Mouse (Mus musculus) 416B (cell line): Measurements from ENCODE around the gene Scamp5.

Experiments used
- DNase-seq: peaks from one replicate; pipeline ENCODE4 v3.0.0; 2011; ENCODE audit warnings: low read depth

The Scamp5 gene

GRCm38 (mm10) chr9:57419521-57420267 lies 48.2 kb downstream of the Scamp5 start:
- no peak for DNase-seq

- DNase-seq = peak; percentile 82
Observed at GRCm38 (mm10) chr9:57417341-57417740, 50.5 kb downstream of the Scamp5 start.

GRCm38 (mm10) chr9:57407120-57407905 lies 60.5 kb downstream of the Scamp5 start:
- DNase-seq = no peak

GRCm38 (mm10) chr9:57406395-57406794 lies 61.5 kb downstream of the Scamp5 start:
- DNase-seq = no peak

GRCm38 (mm10) chr9:57404036-57404435 lies 63.8 kb downstream of the Scamp5 start:
- DNase-seq = peak; percentile 73

- peak; percentile 46 for DNase-seq
Observed at GRCm38 (mm10) chr9:57402318-57403251, 65.3 kb downstream of the Scamp5 start.

- DNase-seq = no peak
Observed at GRCm38 (mm10) chr9:57398773-57399172, 69.1 kb downstream of the Scamp5 start.

GRCm38 (mm10) chr9:57392892-57393291 lies 75.0 kb downstream of the Scamp5 start:
- no peak for DNase-seq
